Mouse (Mus musculus) layer of hippocampus, adult 9-11 months (tissue): Measurements from ENCODE around the gene Nfatc2ip.
"Not testable (repeated sequence)": the region's sequence is repeated elsewhere in the genome, so short reads cannot be mapped to it uniquely, and the experiment has no call there.

Experiments
- DNase-seq: peaks from one replicate; pipeline ENCODE4 v3.0.0; 2022

Gene Nfatc2ip

GRCm38 (mm10) chr7:126402518-126402917, 6.0 kb upstream of the Nfatc2ip start:
- not testable (repeated sequence) for DNase-seq

GRCm38 (mm10) chr7:126399548-126399947, 3.0 kb upstream of the Nfatc2ip start:
- peak; percentile 64 for DNase-seq

GRCm38 (mm10) chr7:126397822-126398221, 1.3 kb upstream of the Nfatc2ip start:
- DNase-seq: no peak

GRCm38 (mm10) chr7:126397221-126397620, 684 bp upstream of the Nfatc2ip start:
- DNase-seq: no peak

- DNase-seq: not testable (repeated sequence)
These were observed 4.3 kb downstream of the Nfatc2ip start for GRCm38 (mm10) chr7:126392086-126392884.

GRCm38 (mm10) chr7:126388185-126388584, 8.4 kb downstream of the Nfatc2ip start:
- no peak for DNase-seq

GRCm38 (mm10) chr7:126383565-126383964, 13.0 kb downstream of the Nfatc2ip start:
- no peak for DNase-seq

- peak; percentile 98 for DNase-seq
These were observed 19.0 kb downstream of the Nfatc2ip start, which contains the start of gene Spns1 for GRCm38 (mm10) chr7:126377278-126378158. TSS of gene Spns1 (minus strand) at chr7:126377450.

- no peak for DNase-seq
These were observed 19.6 kb downstream of the Nfatc2ip start for GRCm38 (mm10) chr7:126376903-126377277.

- no peak for DNase-seq
These were observed 21.5 kb downstream of the Nfatc2ip start for GRCm38 (mm10) chr7:126375012-126375411.

- DNase-seq: no peak
These were observed 22.0 kb downstream of the Nfatc2ip start for GRCm38 (mm10) chr7:126374526-126374925.

- no peak for DNase-seq
These were observed 23.5 kb downstream of the Nfatc2ip start for GRCm38 (mm10) chr7:126373007-126373406.

GRCm38 (mm10) chr7:126369393-126369792, 27.1 kb downstream of the Nfatc2ip start, which contains the start of gene Lat:
TSS of gene Lat (minus strand) at chr7:126369570.
- DNase-seq: no peak

GRCm38 (mm10) chr7:126368367-126368766, 28.2 kb downstream of the Nfatc2ip start:
- DNase-seq: no peak

- DNase-seq: no peak
These were observed 28.9 kb downstream of the Nfatc2ip start for GRCm38 (mm10) chr7:126367636-126368035.

- no peak for DNase-seq
These were observed 33.5 kb downstream of the Nfatc2ip start for GRCm38 (mm10) chr7:126363038-126363437.

- no peak for DNase-seq
These were observed 37.5 kb downstream of the Nfatc2ip start for GRCm38 (mm10) chr7:126359049-126359448.

- DNase-seq: no peak
These were observed 38.1 kb downstream of the Nfatc2ip start for GRCm38 (mm10) chr7:126358413-126358812.

- DNase-seq: no peak
These were observed 38.7 kb downstream of the Nfatc2ip start for GRCm38 (mm10) chr7:126357838-126358237.

GRCm38 (mm10) chr7:126356793-126357591, 39.5 kb downstream of the Nfatc2ip start:
- DNase-seq: no peak

- DNase-seq: no peak
These were observed 40.5 kb downstream of the Nfatc2ip start for GRCm38 (mm10) chr7:126355847-126356597.
